Mouse (Mus musculus) ES-Bruce4 (cell line): Measurements from ENCODE around the gene Mmp2. TPM values are rescaled to one million over a fixed set of nuclear protein-coding genes. Genes with fewer than 3 reads are reported as not detected.

Experiments
- H3K27ac ChIP-seq: 2 replicates; pipeline ENCODE4 v1.5.1; 2012; ENCODE audit warnings: low read length, inconsistent platforms; ENCODE audit not compliant: insufficient read depth
- H3K27me3 ChIP-seq: 2 replicates; pipeline ENCODE4 v1.6.1; 2012; ENCODE audit warnings: mild to moderate bottlenecking, low read length, inconsistent platforms; ENCODE audit not compliant: control insufficient read depth, poor library complexity, insufficient read depth, severe bottlenecking
- H3K36me3 ChIP-seq: 2 replicates; pipeline ENCODE4 v1.6.1; 2012; ENCODE audit warnings: inconsistent platforms, mild to moderate bottlenecking, low read length, moderate library complexity; ENCODE audit not compliant: control insufficient read depth, poor library complexity, insufficient read depth, severe bottlenecking
- H3K4me1 ChIP-seq: one replicate; pipeline ENCODE4 v1.8.1; 2011; ENCODE audit warnings: low read length; ENCODE audit not compliant: control insufficient read depth, insufficient read depth
- H3K4me3 ChIP-seq: 2 replicates; pipeline ENCODE4 v1.5.1; 2011; ENCODE audit warnings: low read depth, mild to moderate bottlenecking, low read length
- H3K9ac ChIP-seq: 2 replicates; pipeline ENCODE4 v1.6.1; 2012; ENCODE audit warnings: low read depth, mild to moderate bottlenecking, inconsistent platforms; ENCODE audit not compliant: poor library complexity, severe bottlenecking
- H3K9me3 ChIP-seq: replicated peaks from 2 replicates; pipeline ENCODE4 v1.6.1; 2012; ENCODE audit warnings: mild to moderate bottlenecking, low read length, inconsistent platforms; ENCODE audit not compliant: control insufficient read depth, poor library complexity, insufficient read depth, severe bottlenecking
- CTCF ChIP-seq: IDR thresholded peaks from one replicate; pipeline ENCODE4 v1.8.1; 2011; ENCODE audit warnings: low read depth, low read length
- EP300 ChIP-seq: IDR thresholded peaks from 2 replicates; pipeline ENCODE4 v1.6.1; 2011; ENCODE audit warnings: low read depth, low read length; ENCODE audit not compliant: insufficient read depth
- POLR2A ChIP-seq: IDR thresholded peaks from one replicate; pipeline ENCODE4 v1.8.1; 2011; ENCODE audit warnings: low read length; ENCODE audit not compliant: insufficient read depth
- polyA plus RNA-seq: library from polyadenylated mRNA; stranded (reverse); fragments of >200 nt; gene quantifications from 2 replicates; pipeline ENCODE4 v1.2.4, GENCODE M21; 2011; ENCODE audit warnings: low read depth; ENCODE audit not compliant: missing spikeins, insufficient read depth, insufficient read length

Gene Mmp2
- polyA plus RNA-seq, 1 experiment: 22.5 TPM

DNA sequence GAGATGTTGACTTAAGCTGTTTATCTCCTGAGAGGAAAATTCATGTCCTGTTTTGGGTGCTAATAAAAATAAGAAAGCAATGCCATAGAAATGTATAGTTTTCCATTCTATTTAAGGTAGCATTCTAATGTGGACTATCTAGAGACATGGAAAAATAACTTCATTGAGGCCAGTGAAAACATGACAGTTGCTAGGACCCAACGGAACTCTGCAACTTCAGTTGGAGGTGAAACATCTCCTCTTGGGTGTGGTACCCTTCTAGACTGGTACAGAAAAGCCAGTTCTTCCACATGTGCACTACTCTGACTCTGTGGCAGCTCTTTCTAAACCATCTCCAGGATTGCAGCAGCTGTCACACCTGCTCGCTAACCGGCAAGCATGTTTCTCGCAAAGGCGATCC, 74.0 kb downstream of the Mmp2 start, which contains the start of gene Capns2:
TSS of gene Capns2 (plus strand) at position 301 of the 400 bp plus-strand sequence.
- no peaks in the 10 kb centered on the region for H3K9me3 ChIP-seq
- no peak within 1 kb of the TSS for H3K9ac ChIP-seq
- no peaks in the 10 kb centered on the region for H3K27me3 ChIP-seq
- H3K4me1 ChIP-seq: no peaks in the 10 kb centered on the region
- no peak within 1 kb of the TSS for H3K4me3 ChIP-seq
- TF ChIP-seq CTCF (no peak), EP300 (no peak), POLR2A (no peak)
- H3K36me3 ChIP-seq: no peaks in the 10 kb centered on the region
- no peak within 1 kb of the TSS for H3K27ac ChIP-seq

DNA sequence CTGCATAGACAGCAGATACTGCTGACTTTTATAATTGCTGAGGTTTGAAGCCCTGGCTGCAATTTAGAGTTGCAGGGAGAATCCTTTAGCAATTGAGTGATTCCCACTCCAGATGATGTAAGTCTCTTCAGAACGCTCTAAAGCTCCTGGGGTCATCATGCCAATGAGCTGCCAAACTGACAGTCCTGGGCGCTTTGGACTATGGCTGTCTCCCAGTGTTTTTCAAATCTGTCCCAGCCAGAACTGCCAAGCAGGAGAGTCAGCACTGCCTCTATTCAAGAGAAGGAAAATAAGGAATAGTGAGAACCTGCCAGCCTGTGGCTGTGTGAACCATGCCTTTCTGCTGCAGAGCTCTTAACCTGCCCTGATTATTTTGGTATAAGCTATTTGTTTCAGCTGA, 75.9 kb downstream of the Mmp2 start:
- no peak for TF ChIP-seq EP300
- TF ChIP-seq CTCF: no peak
- TF ChIP-seq POLR2A: no peak
- Histone ChIP-seq H3K9ac (no peak overlapping the region), H3K27me3 (no peaks in the 10 kb centered on the region), H3K36me3 (no peaks in the 10 kb centered on the region), H3K4me1 (no peaks in the 10 kb centered on the region), H3K27ac (no peak overlapping the region), H3K4me3 (no peak overlapping the region), H3K9me3 (no peaks in the 10 kb centered on the region; the same call in 1 of the 2 replicates)

Other genes starting within 250 kb of the Mmp2 start
- not detected in 2 replicates for gene Irx6, start 153.0 kb upstream of the Mmp2 start, polyA plus RNA-seq
- gene Lpcat2, start 28.0 kb downstream of the Mmp2 start, polyA plus RNA-seq: 3.5 and 6.2 TPM in 2 replicates
- 0.67 and 0.81 TPM in 2 replicates for gene Capns2, start 74.1 kb downstream of the Mmp2 start, polyA plus RNA-seq
- gene Slc6a2, start 132.8 kb downstream of the Mmp2 start, polyA plus RNA-seq: 0.13 TPM in 1 of 2 replicates, not detected in the other
- gene Ces1a, start 220.9 kb downstream of the Mmp2 start, polyA plus RNA-seq: not detected in 2 replicates